Mouse (Mus musculus): ENCODE data around the gene Arrb1. TPM values are rescaled to one million over a fixed set of nuclear protein-coding genes. Genes with fewer than 3 reads are reported as not detected.

Gene Arrb1
- total RNA-seq, 2 experiments from 2014 or later, result 193 to 197 TPM

GRCm38 (mm10) chr7:99618264-99618663, 83.0 kb downstream of the Arrb1 start:
- intact Hi-C loops (cut with DNase I), result loop anchor here (2.0 kb wide), 1 partner anchor 93 kb away; the partner anchor contains the start of gene Slco2b1
- H3K4me3 ChIP-seq, result no peak overlapping the region
- DNase-seq (ENCODE audit: extremely low spot score in 1 of 2, low spot score in 2 of 2), result no peak
- TF ChIP-seq CTCF (IDR thresholded peaks at IDR 0.05), result no peak
- no peak overlapping the region for H3K27ac ChIP-seq

- intact Hi-C loops (cut with DNase I), result loop anchor here (1.0 to 2.0 kb wide), 2 partner anchors 92 to 179 kb away; partner anchors contain the start of gene Slco2b1
- Histone ChIP-seq H3K4me3 (no peak overlapping the region), H3K27ac (no peak overlapping the region)
- peak; percentile 78 for TF ChIP-seq CTCF (IDR thresholded peaks at IDR 0.05)
- peak in 1 of 2 experiments; percentile 42 for DNase-seq (ENCODE audit: extremely low spot score in 1 of 2, low spot score in 2 of 2)
These were observed 83.6 kb downstream of the Arrb1 start for GRCm38 (mm10) chr7:99618860-99619259.

GRCm38 (mm10) chr7:99625722-99626375, 90.6 kb downstream of the Arrb1 start:
- Histone ChIP-seq H3K4me3 (peak overlapping the region; percentile 49), H3K27ac (no peak overlapping the region)
- intact Hi-C loops (cut with DNase I), result loop anchor here (2.0 to 10.0 kb wide), 3 partner anchors 83 to 379 kb away; partner anchors contain the start of gene Chrdl2
- DNase-seq (ENCODE audit: extremely low spot score in 1 of 2, low spot score in 2 of 2), result peak; percentile 87 to 92
- TF ChIP-seq CTCF (IDR thresholded peaks at IDR 0.05), result peak; percentile 96

- DNase-seq (ENCODE audit: extremely low spot score in 1 of 2, low spot score in 2 of 2), result peak; percentile 34 to 53
- no peak for TF ChIP-seq CTCF (IDR thresholded peaks at IDR 0.05)
- intact Hi-C loops (cut with DNase I), result loop anchor here (10.0 kb wide), 1 partner anchor 378 kb away; the partner anchor contains the start of gene Chrdl2
- Histone ChIP-seq H3K4me3 (peak within 1 kb of the TSS; percentile 49), H3K27ac (no peak within 1 kb of the TSS)
These were observed 91.4 kb downstream of the Arrb1 start, which contains the start of gene Tpbgl for GRCm38 (mm10) chr7:99626376-99627270. Gene Tpbgl, minus strand, starts transcription at chr7:99627103.

- H3K4me3 ChIP-seq, result no peak overlapping the region
- no peak for DNase-seq (ENCODE audit: extremely low spot score in 1 of 2, low spot score in 2 of 2)
These were observed 92.1 kb downstream of the Arrb1 start for GRCm38 (mm10) chr7:99627366-99627765.

GRCm38 (mm10) chr7:99632286-99632685, 97.0 kb downstream of the Arrb1 start:
- intact Hi-C loops (cut with DNase I), result no loop called here
- no peak for TF ChIP-seq CTCF (IDR thresholded peaks at IDR 0.05)
- no peak overlapping the region for H3K27ac ChIP-seq
- no peak overlapping the region for H3K4me3 ChIP-seq
- no peak for DNase-seq (ENCODE audit: extremely low spot score in 1 of 2, low spot score in 2 of 2)

More at GRCm38 (mm10) chr7:99627366-99627765, 92.1 kb downstream of the Arrb1 start:
- no peak for TF ChIP-seq CTCF (IDR thresholded peaks at IDR 0.05)
- intact Hi-C loops (cut with DNase I), result loop anchor here (10.0 kb wide), 1 partner anchor 377 kb away; the partner anchor contains the start of gene Chrdl2
- no peak overlapping the region for H3K27ac ChIP-seq

GRCm38 (mm10) chr7:99633966-99634665, 98.8 kb downstream of the Arrb1 start:
- H3K4me3 ChIP-seq, result no peak overlapping the region
- DNase-seq (ENCODE audit: extremely low spot score in 1 of 2, low spot score in 2 of 2), result no peak
- intact Hi-C loops (cut with DNase I), result no loop called here
- no peak for TF ChIP-seq CTCF (IDR thresholded peaks at IDR 0.05)
- no peak overlapping the region for H3K27ac ChIP-seq

- intact Hi-C loops (cut with DNase I), result no loop called here
- DNase-seq (ENCODE audit: extremely low spot score in 1 of 2, low spot score in 2 of 2), result no peak
- TF ChIP-seq CTCF (IDR thresholded peaks at IDR 0.05), result no peak
- H3K27ac ChIP-seq, result no peak overlapping the region
- no peak overlapping the region for H3K4me3 ChIP-seq
These were observed 106.0 kb downstream of the Arrb1 start for GRCm38 (mm10) chr7:99641245-99641644.

- DNase-seq (ENCODE audit: extremely low spot score in 1 of 2, low spot score in 2 of 2), result no peak
- no peak overlapping the region for H3K4me3 ChIP-seq
- H3K27ac ChIP-seq, result no peak overlapping the region
- intact Hi-C loops (cut with DNase I), result no loop called here
- TF ChIP-seq CTCF (IDR thresholded peaks at IDR 0.05), result no peak
These were observed 106.8 kb downstream of the Arrb1 start for GRCm38 (mm10) chr7:99642078-99642477.

- no peak for TF ChIP-seq CTCF (IDR thresholded peaks at IDR 0.05)
- H3K4me3 ChIP-seq, result no peak overlapping the region
- intact Hi-C loops (cut with DNase I), result no loop called here
- no peak for DNase-seq (ENCODE audit: extremely low spot score in 1 of 2, low spot score in 2 of 2)
- no peak overlapping the region for H3K27ac ChIP-seq
These were observed 109.4 kb downstream of the Arrb1 start for GRCm38 (mm10) chr7:99644701-99645100.

GRCm38 (mm10) chr7:99648623-99649022, 113.4 kb downstream of the Arrb1 start:
- TF ChIP-seq CTCF (IDR thresholded peaks at IDR 0.05), result no peak
- Histone ChIP-seq H3K4me3 (no peak overlapping the region), H3K27ac (no peak overlapping the region)
- intact Hi-C loops (cut with DNase I), result no loop called here
- no peak for DNase-seq (ENCODE audit: extremely low spot score in 1 of 2, low spot score in 2 of 2)

Measured in left cerebral cortex, adult 2 months (tissue).